Mouse (Mus musculus): ENCODE data around the gene Ctsz.

DNA sequence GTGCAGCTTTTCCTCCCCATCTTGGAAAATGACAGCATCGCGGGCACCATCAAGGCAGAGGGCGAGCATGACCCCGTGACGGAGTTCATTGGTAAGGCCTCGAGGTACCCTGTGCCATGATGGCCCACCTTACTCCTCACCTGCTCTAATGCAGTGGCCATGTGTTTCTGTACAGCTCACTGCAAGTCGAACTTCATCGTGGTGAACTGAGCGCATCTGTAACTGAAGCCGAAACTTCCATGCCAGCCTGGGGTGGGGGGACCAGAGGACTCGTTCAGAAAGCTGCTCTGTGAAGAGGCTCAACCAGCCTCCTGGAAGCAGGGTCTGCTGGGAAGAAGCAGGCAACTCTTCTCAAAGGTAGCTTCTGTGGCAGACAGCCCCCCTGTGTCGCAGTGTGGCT, 12.0 kb downstream of the Ctsz start:
- TF ChIP-seq CTCF (IDR thresholded peaks at IDR 0.05; ENCODE audit: control insufficient read depth, insufficient read depth, low read length) (no peak), POLR2A (IDR thresholded peaks at IDR 0.05; ENCODE audit: borderline replicate concordance, control insufficient read depth, low read depth, low read length) (no peak)
